Mouse (Mus musculus): ENCODE data around the gene Chil3. TPM values are rescaled to one million over a fixed set of nuclear protein-coding genes. Genes with fewer than 3 reads are reported as not detected.

The Chil3 gene
- total RNA-seq, 2 experiments from 2014 or later: not detected

- DNase-seq (ENCODE audit: low spot score in 2 of 2): no peak
- no peak overlapping the region for H3K27ac ChIP-seq
- no peak overlapping the region for H3K4me3 ChIP-seq
- TF ChIP-seq CTCF (conservative IDR thresholded peaks at IDR 0.05): no peak
Measured at GRCm38 (mm10) chr3:106128807-106129493, 38.4 kb downstream of the Chil3 start.

GRCm38 (mm10) chr3:106126999-106127398 is 40.4 kb downstream of the Chil3 start:
- TF ChIP-seq CTCF (conservative IDR thresholded peaks at IDR 0.05): no peak
- DNase-seq (ENCODE audit: low spot score in 2 of 2): no peak
- Histone ChIP-seq H3K4me3 (no peak overlapping the region), H3K27ac (no peak overlapping the region)

GRCm38 (mm10) chr3:106112929-106113328 is 54.4 kb downstream of the Chil3 start, which contains the start of gene Chia1:
Gene Chia1, plus strand, starts transcription at chr3:106113229.
- no peak within 1 kb of the TSS for H3K4me3 ChIP-seq
- no peak within 1 kb of the TSS for H3K27ac ChIP-seq
- no peak for TF ChIP-seq CTCF (conservative IDR thresholded peaks at IDR 0.05)
- no peak for DNase-seq (ENCODE audit: low spot score in 2 of 2)

Other genes starting within 250 kb of the Chil3 start
- gene I830077J02Rik, start 234.9 kb downstream of the Chil3 start, total RNA-seq (2021): 1 to 10 TPM in 1 of 2 experiments, under 1 TPM in 1; 0.98 to 1.2 TPM
- gene Wdr77, start 208.2 kb downstream of the Chil3 start, total RNA-seq (2021): 10 to 100 TPM; 49.6 to 50.6 TPM
- 100 to 1,000 TPM; 250 to 262 TPM for gene Atp5f1, start 207.5 kb downstream of the Chil3 start, total RNA-seq (2021)
- gene Ovgp1, start 193.9 kb downstream of the Chil3 start, total RNA-seq (2021): 1 to 10 TPM; 2.4 to 3.7 TPM
- under 1 TPM in 1 of 2 experiments, not detected in 1; 0.72 TPM for gene Pifo, start 152.9 kb downstream of the Chil3 start, total RNA-seq (2021)
- not detected for gene Chil5, start 134.8 kb downstream of the Chil3 start, total RNA-seq (2021)
- gene Chia1, start 54.3 kb downstream of the Chil3 start, total RNA-seq (2021): under 1 TPM; 0.42 to 0.87 TPM
- not detected for gene Chil4, start 51.9 kb upstream of the Chil3 start, total RNA-seq (2021)
- gene Chil6, start 238.6 kb upstream of the Chil3 start, total RNA-seq (2021): not detected